Mouse (Mus musculus) liver, embryonic 16.5 days (tissue): ENCODE results near the gene Antxr2. TPM values are rescaled to one million over a fixed set of nuclear protein-coding genes. Genes with fewer than 3 reads are reported as not detected.

Experiments
- ATAC-seq: fragments of 200-750 bp; cut with Nextera tagmentation; 2 replicates; pipeline ENCODE4 v1.8.0; 2017; ENCODE audit warnings: low read depth, mild to moderate bottlenecking, moderate number of reproducible peaks, moderate library complexity
- H3K27ac ChIP-seq: fragments of 300-500 bp; sonication (generic); 2 replicates; pipeline ENCODE4 v1.5.1; 2014; ENCODE audit warnings: mild to moderate bottlenecking, low read length
- H3K27me3 ChIP-seq: fragments of 300-500 bp; sonication (generic); 2 replicates; pipeline ENCODE4 v1.6.1; 2014; ENCODE audit warnings: low read depth, low read length, mixed read lengths; ENCODE audit not compliant: control insufficient read depth, insufficient read depth
- H3K36me3 ChIP-seq: fragments of 300-500 bp; sonication (generic); 2 replicates; pipeline ENCODE4 v1.6.1; 2014; ENCODE audit warnings: mild to moderate bottlenecking; ENCODE audit not compliant: control insufficient read depth, insufficient read depth
- H3K4me1 ChIP-seq: fragments of 300-500 bp; sonication (generic); 2 replicates; pipeline ENCODE4 v1.6.1; 2014; ENCODE audit warnings: low read depth, low read length, mixed read lengths; ENCODE audit not compliant: control insufficient read depth
- H3K4me2 ChIP-seq: fragments of 300-500 bp; sonication (generic); 2 replicates; pipeline ENCODE4 v1.6.1; 2014; ENCODE audit warnings: low read depth, low read length, mixed read lengths
- H3K4me3 ChIP-seq: fragments of 300-500 bp; sonication (generic); 2 replicates; pipeline ENCODE4 v1.5.1; 2014; ENCODE audit warnings: low read depth, mild to moderate bottlenecking, low read length
- H3K9ac ChIP-seq: fragments of 300-500 bp; sonication (generic); 2 replicates; pipeline ENCODE4 v1.6.1; 2014; ENCODE audit warnings: low read depth, low read length
- H3K9me3 ChIP-seq: fragments of 300-500 bp; sonication (generic); replicated peaks from 2 replicates; pipeline ENCODE4 v1.6.1; 2016; ENCODE audit warnings: low read length; ENCODE audit not compliant: control insufficient read depth
- WGBS: fragments of 180-500 bp; shearing (Covaris S2); extraction: QIAGEN DNeasy Blood & Tissue Kit; methylation state at CpG from one replicate; pipeline ENCODE4 v1.1.7; 2014; ENCODE audit not compliant: insufficient replicate concordance; 5-methylcytosine and 5-hydroxymethylcytosine counted together
- polyA plus RNA-seq: library from polyadenylated mRNA; unstranded; fragments of >200 nt; fragmentation: Nextera tagmentation; extraction: Ambion mirVana; gene quantifications from 2 replicates; pipeline ENCODE4 v1.2.1, GENCODE M21; 2015

The Antxr2 gene
- polyA plus RNA-seq, 1 experiment from 2014 or later, result 7.8 TPM

DNA sequence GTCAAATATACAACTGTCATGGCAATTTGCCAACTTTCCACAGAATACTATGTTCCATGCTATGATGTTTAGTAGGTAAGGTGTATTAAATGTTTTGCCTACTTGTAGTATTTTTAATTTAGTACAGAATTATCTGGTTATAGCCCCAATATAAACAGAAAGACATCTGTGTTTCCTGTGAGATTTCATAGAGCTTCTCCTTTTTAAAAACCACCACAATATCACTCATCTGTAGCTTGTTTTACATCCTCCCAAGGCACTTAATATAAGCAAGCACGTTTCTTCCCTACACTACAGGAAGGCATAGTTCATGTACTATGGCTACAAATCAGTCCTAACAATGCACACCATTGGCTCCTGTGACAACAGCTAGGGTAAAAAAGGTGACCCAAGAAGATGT, 188.8 kb downstream of the Antxr2 start:
- H3K9ac ChIP-seq, result no peak overlapping the region
- no peaks in the 10 kb centered on the region for H3K9me3 ChIP-seq
- no peak overlapping the region for H3K4me3 ChIP-seq
- no peak overlapping the region for H3K27ac ChIP-seq
- no peak overlapping the region for H3K4me2 ChIP-seq
- H3K4me1 ChIP-seq, result no peaks in the 10 kb centered on the region
- 5% methylated on average over 1 of the region's 1 CpGs for WGBS
- no peaks in the 10 kb centered on the region for H3K36me3 ChIP-seq
- ATAC-seq, result no peak
- H3K27me3 ChIP-seq, result no peaks in the 10 kb centered on the region

DNA sequence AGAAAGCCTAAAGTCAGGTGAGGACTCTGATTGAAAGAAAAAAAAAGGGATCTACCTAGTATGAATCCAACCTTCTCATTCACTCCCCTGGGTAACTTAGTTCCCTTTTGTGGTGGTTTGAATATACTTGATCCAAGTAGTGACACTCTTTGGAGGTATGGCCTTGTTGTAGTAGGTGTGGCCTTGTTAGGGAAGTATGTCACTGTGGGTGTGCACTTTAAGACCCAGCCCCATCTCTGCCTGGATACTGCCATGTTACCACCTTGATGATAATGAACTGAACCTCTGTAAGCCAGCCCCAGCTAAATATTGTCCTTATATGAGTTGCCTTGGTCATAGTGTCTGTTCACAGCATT, 190.9 kb downstream of the Antxr2 start:
- Histone ChIP-seq H3K4me1 (no peaks in the 10 kb centered on the region), H3K27me3 (no peaks in the 10 kb centered on the region), H3K27ac (no peak overlapping the region), H3K9me3 (no peaks in the 10 kb centered on the region), H3K4me2 (no peak overlapping the region), H3K4me3 (no peak overlapping the region), H3K9ac (no peak overlapping the region), H3K36me3 (no peaks in the 10 kb centered on the region)
- no peak for ATAC-seq

DNA sequence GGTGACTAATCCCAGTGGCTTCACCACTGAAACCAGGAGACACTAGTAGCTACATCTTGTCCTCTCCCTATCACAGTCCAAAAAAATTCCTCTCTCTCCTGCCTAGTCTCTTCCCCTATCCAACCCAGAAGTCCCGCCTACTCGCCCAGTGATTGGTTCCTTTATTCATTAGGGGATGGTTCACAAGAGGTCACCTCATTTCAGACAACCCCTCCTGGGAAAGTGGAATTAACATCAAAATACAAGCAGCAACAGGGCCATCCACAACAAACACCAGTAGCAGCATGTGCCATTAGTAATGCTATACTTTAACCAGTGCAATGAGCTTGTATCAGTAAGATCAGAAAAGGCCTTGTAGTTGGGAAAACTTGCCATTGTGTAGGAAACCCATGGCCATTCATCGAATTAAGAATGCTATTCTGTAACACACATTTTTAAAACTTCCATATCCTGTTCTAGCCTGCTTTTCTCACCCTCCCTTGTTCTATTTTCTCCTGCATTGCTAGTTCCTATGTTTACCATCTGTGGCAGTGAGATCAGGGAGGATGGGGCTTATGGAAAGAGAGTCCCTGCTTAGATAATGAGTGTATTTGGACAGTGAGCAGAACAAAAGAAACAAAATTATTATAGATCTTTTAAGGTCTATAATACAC, 191.4 kb downstream of the Antxr2 start:
- 58% methylated on average over 3 of the region's 3 CpGs for WGBS
- ATAC-seq, result no peak
- Histone ChIP-seq H3K9me3 (no peaks in the 10 kb centered on the region), H3K4me1 (no peaks in the 10 kb centered on the region), H3K27ac (no peak overlapping the region), H3K27me3 (no peaks in the 10 kb centered on the region), H3K9ac (no peak overlapping the region), H3K36me3 (no peaks in the 10 kb centered on the region), H3K4me3 (no peak overlapping the region), H3K4me2 (no peak overlapping the region)

DNA sequence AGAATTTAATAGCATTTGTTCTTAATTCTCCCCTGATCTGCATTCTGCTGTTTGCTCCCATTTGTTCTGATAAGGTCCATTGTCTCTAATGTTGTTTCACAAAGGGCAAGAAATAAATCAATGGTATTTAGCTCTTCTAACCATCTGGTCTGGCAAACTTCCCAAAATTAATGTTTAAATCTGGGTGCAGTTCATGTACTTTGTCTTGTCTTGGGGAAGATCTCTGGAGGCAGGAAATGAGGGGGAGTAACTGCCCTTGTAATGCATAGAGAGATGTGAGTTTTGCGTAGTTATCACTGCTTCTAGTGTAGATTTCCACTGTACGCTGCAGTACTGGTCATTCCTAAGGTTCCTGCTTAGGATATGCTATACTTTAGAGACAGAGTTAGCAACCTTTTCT, 193.5 kb downstream of the Antxr2 start:
- H3K27me3 ChIP-seq, result no peaks in the 10 kb centered on the region
- H3K36me3 ChIP-seq, result no peaks in the 10 kb centered on the region
- H3K9me3 ChIP-seq, result no peaks in the 10 kb centered on the region
- no peak overlapping the region for H3K9ac ChIP-seq
- no peak for ATAC-seq
- H3K4me1 ChIP-seq, result no peaks in the 10 kb centered on the region
- H3K4me2 ChIP-seq, result no peak overlapping the region
- H3K27ac ChIP-seq, result no peak overlapping the region
- no peak overlapping the region for H3K4me3 ChIP-seq
- WGBS, result 45% methylated on average over 2 of the region's 2 CpGs

DNA sequence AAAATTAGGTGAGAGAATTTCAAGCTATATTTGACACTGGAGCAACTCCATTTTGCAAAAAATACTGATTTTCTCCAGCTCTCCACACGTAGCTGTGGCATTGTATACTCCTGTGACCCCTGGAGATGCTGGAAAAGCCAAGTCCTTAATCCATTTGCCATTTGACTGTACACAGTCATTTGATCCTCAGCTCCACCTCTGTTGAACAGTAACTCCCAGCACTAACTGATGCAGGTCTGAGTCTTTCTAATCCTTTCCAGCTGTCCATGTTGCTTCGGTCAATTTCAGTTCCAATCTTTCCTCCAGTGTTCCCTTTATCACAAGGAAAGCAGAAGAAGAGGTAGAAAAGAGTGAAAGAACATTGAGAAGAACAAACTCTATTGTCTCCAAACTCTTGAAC, 195.4 kb downstream of the Antxr2 start:
- Histone ChIP-seq H3K27ac (no peak overlapping the region), H3K4me2 (no peak overlapping the region), H3K9ac (no peak overlapping the region), H3K4me3 (no peak overlapping the region), H3K4me1 (no peaks in the 10 kb centered on the region), H3K27me3 (no peaks in the 10 kb centered on the region), H3K9me3 (no peaks in the 10 kb centered on the region), H3K36me3 (no peaks in the 10 kb centered on the region)
- 59% methylated on average over 2 of the region's 2 CpGs for WGBS
- ATAC-seq, result no peak

DNA sequence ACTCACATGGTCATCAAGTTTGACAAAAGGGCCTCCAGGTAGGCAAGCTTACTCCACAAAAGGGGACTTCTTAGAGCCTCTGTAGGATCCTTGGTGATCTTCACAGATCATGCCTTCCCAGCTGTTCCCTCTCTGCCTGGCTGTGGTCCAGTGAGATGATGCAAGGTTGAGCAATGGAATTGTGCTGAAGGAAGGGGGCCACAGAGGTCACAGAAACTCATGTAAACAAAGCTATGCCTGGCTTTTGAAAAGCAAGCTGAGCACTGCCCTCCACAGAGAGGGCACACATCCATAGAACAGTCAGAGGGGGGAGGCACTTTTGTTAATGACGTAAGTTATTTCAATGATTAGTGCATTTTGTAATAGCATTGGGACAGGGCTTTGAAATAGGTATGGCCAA, 196.1 kb downstream of the Antxr2 start:
- ATAC-seq, result peak; percentile 97
- no peak overlapping the region for H3K4me3 ChIP-seq
- H3K4me2 ChIP-seq, result no peak overlapping the region
- no peak overlapping the region for H3K9ac ChIP-seq
- no peak overlapping the region for H3K27ac ChIP-seq
- no peaks in the 10 kb centered on the region for H3K27me3 ChIP-seq
- WGBS, result 33% methylated on average over 1 of the region's 1 CpGs
- no peaks in the 10 kb centered on the region for H3K9me3 ChIP-seq
- no peaks in the 10 kb centered on the region for H3K4me1 ChIP-seq
- no peaks in the 10 kb centered on the region for H3K36me3 ChIP-seq

Other genes with a start within 250 kb of the Antxr2 start
- gene Prdm8, start 136.2 kb upstream of the Antxr2 start, polyA plus RNA-seq, result not detected in 2 replicates
- gene Fgf5, start 223.1 kb upstream of the Antxr2 start, polyA plus RNA-seq, result 0.09 TPM in 1 of 2 replicates, not detected in the other